Mouse (Mus musculus): Measurements from ENCODE around the gene Il4ra. TPM values are rescaled to one million over a fixed set of nuclear protein-coding genes. Genes with fewer than 3 reads are reported as not detected.

The Il4ra gene
- polyA plus RNA-seq, 1 experiment = 22.7 TPM

DNA sequence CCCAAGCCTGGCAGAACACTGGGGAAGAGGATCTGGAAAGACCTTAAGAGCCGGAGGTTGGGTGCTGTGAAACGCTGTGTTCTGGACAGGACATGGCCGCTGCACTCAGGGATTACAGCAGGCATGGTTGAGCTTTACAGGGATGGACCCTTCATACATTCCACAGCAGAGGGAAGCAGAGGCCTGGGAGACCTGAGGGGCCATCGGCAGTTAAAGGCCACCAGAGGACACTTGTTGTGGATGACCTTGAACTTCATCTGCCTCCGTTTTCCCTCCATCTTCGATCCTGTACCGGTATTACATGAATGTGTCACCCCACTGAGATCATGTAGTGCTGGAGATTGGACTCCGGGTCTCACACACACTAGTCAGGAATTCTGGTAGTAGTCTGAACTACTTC, 2.0 kb upstream of the Il4ra start:
- Histone ChIP-seq H3ac (ENCODE audit: control insufficient read depth, insufficient read length, low read depth) (no peak overlapping the region), H3K36me3 (ENCODE audit: control insufficient read depth, insufficient read depth) (peaks cover 8% of the 10 kb centered on the region), H3K79me3 (ENCODE audit: low read depth) (peaks cover 20% of the 10 kb centered on the region), H3K79me2 (ENCODE audit: control insufficient read depth, insufficient read depth) (peaks cover 29% of the 10 kb centered on the region), H3K4me3 (ENCODE audit: insufficient read depth, poor library complexity, severe bottlenecking) (no peak overlapping the region), H3K27me3 (ENCODE audit: control insufficient read depth, insufficient read depth, insufficient read length) (no peaks in the 10 kb centered on the region)
- no peak for TF ChIP-seq FOSL1 (IDR thresholded peaks at IDR 0.05; ENCODE audit: insufficient read depth, low read length, poor library complexity, severe bottlenecking)

- Histone ChIP-seq H3ac (ENCODE audit: control insufficient read depth, insufficient read length, low read depth) (no peak overlapping the region), H3K4me3 (ENCODE audit: insufficient read depth, poor library complexity, severe bottlenecking) (no peak overlapping the region), H3K27me3 (ENCODE audit: control insufficient read depth, insufficient read depth, insufficient read length) (no peaks in the 10 kb centered on the region), H3K36me3 (ENCODE audit: control insufficient read depth, insufficient read depth) (peaks cover 8% of the 10 kb centered on the region), H3K79me2 (ENCODE audit: control insufficient read depth, insufficient read depth) (peaks cover 39% of the 10 kb centered on the region), H3K79me3 (ENCODE audit: low read depth) (peaks cover 27% of the 10 kb centered on the region)
- TF ChIP-seq FOSL1 (IDR thresholded peaks at IDR 0.05; ENCODE audit: insufficient read depth, low read length, poor library complexity, severe bottlenecking) = no peak
- no peak for TF ChIP-seq CTCF (IDR thresholded peaks at IDR 0.05; ENCODE audit: control insufficient read depth, insufficient read depth, insufficient read length)
- no peak for TF ChIP-seq CEBPB (IDR thresholded peaks at IDR 0.05; ENCODE audit: low read depth)
- TF ChIP-seq USF1 (IDR thresholded peaks at IDR 0.05; ENCODE audit: low read depth) = no peak
- no peak for TF ChIP-seq MYOG (IDR thresholded peaks at IDR 0.05; ENCODE audit: control insufficient read depth, extremely low read depth, insufficient read length)
- TF ChIP-seq MYOD1 (IDR thresholded peaks at IDR 0.05; ENCODE audit: control insufficient read depth, insufficient read length, low read depth) = no peak
- TF ChIP-seq MAX (IDR thresholded peaks at IDR 0.05) = no peak
Observed at GRCm38 (mm10) chr7:125550881-125551381, 989 bp upstream of the Il4ra start.

- H3ac ChIP-seq (ENCODE audit: control insufficient read depth, insufficient read length, low read depth) = peak overlapping the region; percentile 67
- no peak for TF ChIP-seq FOSL1 (IDR thresholded peaks at IDR 0.05; ENCODE audit: insufficient read depth, low read length, poor library complexity, severe bottlenecking)
- TF ChIP-seq MYOG (IDR thresholded peaks at IDR 0.05; ENCODE audit: control insufficient read depth, extremely low read depth, insufficient read length) = no peak
- peaks cover 43% of the 10 kb centered on the region for H3K79me3 ChIP-seq (ENCODE audit: low read depth)
- H3K27me3 ChIP-seq (ENCODE audit: control insufficient read depth, insufficient read depth, insufficient read length) = no peaks in the 10 kb centered on the region
- H3K4me3 ChIP-seq (ENCODE audit: insufficient read depth, poor library complexity, severe bottlenecking) = peak overlapping the region; percentile 60
- peaks cover 59% of the 10 kb centered on the region for H3K79me2 ChIP-seq (ENCODE audit: control insufficient read depth, insufficient read depth)
- peaks cover 8% of the 10 kb centered on the region for H3K36me3 ChIP-seq (ENCODE audit: control insufficient read depth, insufficient read depth)
Observed at GRCm38 (mm10) chr7:125552851-125553555, 1.1 kb downstream of the Il4ra start.

GRCm38 (mm10) chr7:125553653-125554428, 1.9 kb downstream of the Il4ra start:
- peak overlapping the region; percentile 60 for H3K4me3 ChIP-seq (ENCODE audit: insufficient read depth, poor library complexity, severe bottlenecking)
- H3K36me3 ChIP-seq (ENCODE audit: control insufficient read depth, insufficient read depth) = peaks cover 8% of the 10 kb centered on the region
- peaks cover 48% of the 10 kb centered on the region for H3K79me3 ChIP-seq (ENCODE audit: low read depth)
- peaks cover 68% of the 10 kb centered on the region for H3K79me2 ChIP-seq (ENCODE audit: control insufficient read depth, insufficient read depth)
- TF ChIP-seq CTCF (IDR thresholded peaks at IDR 0.05; ENCODE audit: control insufficient read depth, insufficient read depth, insufficient read length) (no peak), USF1 (IDR thresholded peaks at IDR 0.05; ENCODE audit: low read depth) (no peak), CEBPB (IDR thresholded peaks at IDR 0.05; ENCODE audit: low read depth) (no peak), MYOG (IDR thresholded peaks at IDR 0.05; ENCODE audit: control insufficient read depth, extremely low read depth, insufficient read length) (no peak), FOSL1 (IDR thresholded peaks at IDR 0.05; ENCODE audit: insufficient read depth, low read length, poor library complexity, severe bottlenecking) (no peak), MYOD1 (IDR thresholded peaks at IDR 0.05; ENCODE audit: control insufficient read depth, insufficient read length, low read depth) (no peak), MAX (IDR thresholded peaks at IDR 0.05) (no peak)
- H3K27me3 ChIP-seq (ENCODE audit: control insufficient read depth, insufficient read depth, insufficient read length) = no peaks in the 10 kb centered on the region
- H3ac ChIP-seq (ENCODE audit: control insufficient read depth, insufficient read length, low read depth) = peak overlapping the region; percentile 6

GRCm38 (mm10) chr7:125554456-125555114, 2.7 kb downstream of the Il4ra start:
- Histone ChIP-seq H3K4me3 (ENCODE audit: insufficient read depth, poor library complexity, severe bottlenecking) (peak overlapping the region; percentile 2), H3K79me2 (ENCODE audit: control insufficient read depth, insufficient read depth) (peaks cover 75% of the 10 kb centered on the region), H3K36me3 (ENCODE audit: control insufficient read depth, insufficient read depth) (peaks cover 8% of the 10 kb centered on the region), H3K79me3 (ENCODE audit: low read depth) (peaks cover 48% of the 10 kb centered on the region), H3ac (ENCODE audit: control insufficient read depth, insufficient read length, low read depth) (no peak overlapping the region), H3K27me3 (ENCODE audit: control insufficient read depth, insufficient read depth, insufficient read length) (no peaks in the 10 kb centered on the region)
- TF ChIP-seq MYOG (IDR thresholded peaks at IDR 0.05; ENCODE audit: control insufficient read depth, extremely low read depth, insufficient read length) (no peak), CEBPB (IDR thresholded peaks at IDR 0.05; ENCODE audit: low read depth) (no peak), USF1 (IDR thresholded peaks at IDR 0.05; ENCODE audit: low read depth) (no peak), FOSL1 (IDR thresholded peaks at IDR 0.05; ENCODE audit: insufficient read depth, low read length, poor library complexity, severe bottlenecking) (no peak), MAX (IDR thresholded peaks at IDR 0.05) (no peak), CTCF (IDR thresholded peaks at IDR 0.05; ENCODE audit: control insufficient read depth, insufficient read depth, insufficient read length) (no peak), MYOD1 (IDR thresholded peaks at IDR 0.05; ENCODE audit: control insufficient read depth, insufficient read length, low read depth) (no peak)
